Comparison of ENCODE assay signal across 8 mouse cellular contexts in the genomic region with DNA sequence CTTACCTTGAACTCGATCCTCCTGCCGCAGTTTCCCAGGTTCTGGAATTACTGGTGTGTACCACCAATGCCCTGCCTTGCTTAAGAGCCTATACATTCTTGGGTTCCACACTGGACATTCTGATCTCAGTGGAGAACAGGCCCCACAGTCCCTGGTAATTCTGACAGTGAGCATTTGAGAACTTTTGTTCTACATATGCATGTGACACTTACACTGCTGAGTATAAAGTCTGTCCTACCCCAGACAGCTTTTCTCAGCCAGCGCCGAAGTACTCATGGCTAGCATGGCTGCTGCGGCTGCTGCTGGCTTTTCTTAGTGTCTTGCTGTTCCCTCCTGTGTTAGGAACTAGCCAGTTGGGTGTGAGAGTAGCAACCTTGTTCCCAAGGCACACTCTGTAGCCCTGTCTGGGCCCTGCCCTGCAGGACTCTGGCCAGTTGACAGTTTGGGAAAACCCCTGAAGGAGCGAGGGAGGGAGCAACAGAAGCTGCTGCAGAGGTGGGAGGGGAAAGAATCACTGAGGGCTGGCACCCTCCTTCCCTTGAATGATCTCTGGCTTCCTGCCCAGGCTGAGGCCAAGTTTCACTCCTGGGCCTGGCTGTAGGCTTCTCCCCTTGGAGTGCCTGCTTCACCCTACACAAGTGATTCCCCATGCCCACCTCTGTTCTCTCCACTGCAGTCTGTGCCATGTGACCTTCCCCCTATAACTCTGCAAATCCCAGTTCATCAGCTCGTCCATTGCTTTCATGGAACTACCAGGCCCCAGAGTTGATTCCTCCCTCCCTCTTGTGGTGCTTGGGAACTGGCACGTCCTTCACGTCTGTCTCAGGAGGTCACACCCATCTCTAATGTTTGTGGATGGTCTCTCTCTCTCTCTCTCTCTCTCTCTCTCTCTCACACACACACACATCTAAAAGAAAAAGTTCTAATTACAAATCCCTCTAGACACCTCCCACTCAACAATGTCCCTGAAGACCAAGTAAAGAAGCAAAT. TPM values are rescaled to one million over a fixed set of nuclear protein-coding genes. Genes with fewer than 3 reads are reported as not detected.
DNase-seq lines count a peak whose midpoint lies in the region; ATAC-seq and TF ChIP-seq lines count a peak whose summit lies in the region.

No protein-coding gene starts in this region.

- H3K9ac ChIP-seq in hindbrain, embryonic 12.5 days, result no peak overlapping the region
- H3K9ac ChIP-seq in hindbrain, embryonic 16.5 days (ENCODE audit: low read depth, low read length), result no peak overlapping the region
- H3K9ac ChIP-seq in limb, embryonic 14.5 days (ENCODE audit: low read depth, low read length, severe bottlenecking), result peak overlapping the region; percentile 21; the same call in 1 of the 2 replicates

- no peak overlapping the region for H3K4me2 ChIP-seq in hindbrain, embryonic 12.5 days (replicated peaks)
- no peak overlapping the region for H3K4me2 ChIP-seq in hindbrain, embryonic 16.5 days (ENCODE audit: low read length)
- H3K4me2 ChIP-seq in limb, embryonic 14.5 days (replicated peaks; ENCODE audit: low read depth, low read length, severe bottlenecking), result no peak overlapping the region

- H3K9me3 ChIP-seq in hindbrain, embryonic 10.5 days, result no peaks in the 10 kb centered on the region
- H3K9me3 ChIP-seq in hindbrain, embryonic 12.5 days (replicated peaks), result no peaks in the 10 kb centered on the region
- no peaks in the 10 kb centered on the region for H3K9me3 ChIP-seq in hindbrain, embryonic 16.5 days (ENCODE audit: control insufficient read depth, low read length)
- H3K9me3 ChIP-seq in limb, embryonic 14.5 days (ENCODE audit: control insufficient read depth, low read length), result no peaks in the 10 kb centered on the region

- no peak for TF ChIP-seq POLR2A in limb, embryonic 14.5 days (IDR thresholded peaks at IDR 0.05; ENCODE audit: borderline replicate concordance, extremely low read depth, insufficient read depth, insufficient read length)

- no peaks in the 10 kb centered on the region for H3K36me3 ChIP-seq in hindbrain, embryonic 10.5 days
- H3K36me3 ChIP-seq in hindbrain, embryonic 12.5 days, result no peaks in the 10 kb centered on the region
- H3K36me3 ChIP-seq in hindbrain, embryonic 16.5 days (ENCODE audit: control insufficient read depth, insufficient read depth, low read length), result no peaks in the 10 kb centered on the region
- H3K36me3 ChIP-seq in limb, embryonic 14.5 days (ENCODE audit: control insufficient read depth, insufficient read depth, low read length), result no peaks in the 10 kb centered on the region

- H3K4me1 ChIP-seq in hindbrain, embryonic 10.5 days (replicated peaks), result peaks cover 56% of the 10 kb centered on the region
- peaks cover 33% of the 10 kb centered on the region for H3K4me1 ChIP-seq in hindbrain, embryonic 12.5 days
- peaks cover 25% of the 10 kb centered on the region for H3K4me1 ChIP-seq in hindbrain, embryonic 16.5 days (ENCODE audit: control insufficient read depth, insufficient read depth, low read depth, low read length)
- peaks cover 41% of the 10 kb centered on the region for H3K4me1 ChIP-seq in limb, embryonic 14.5 days (ENCODE audit: control insufficient read depth, insufficient read depth, low read length)

- intact Hi-C loops in gastrocnemius, postnatal 14 days (cut with DNase I; ENCODE audit: low total_unique reads), result loop anchor here (5.0 kb wide), 1 partner anchor 41 kb away; no protein-coding TSS in a partner anchor

- DNase-seq in hindbrain, embryonic 10.5 days (ENCODE audit: low spot score), result no peak
- DNase-seq in Muller cell, postnatal 12 days (ENCODE audit: inconsistent ontology term), result peak; percentile 78
- peak; percentile 81 for DNase-seq in gastrocnemius, postnatal 14 days
- DNase-seq in limb, embryonic 14.5 days (ENCODE audit: low spot score), result peak; percentile 50
- peak; percentile 65 for DNase-seq in ovary, postnatal 10 days (ENCODE audit: low spot score)

- no peak overlapping the region for H3K4me3 ChIP-seq in hindbrain, embryonic 10.5 days
- no peak overlapping the region for H3K4me3 ChIP-seq in hindbrain, embryonic 12.5 days
- no peak overlapping the region for H3K4me3 ChIP-seq in hindbrain, embryonic 16.5 days (ENCODE audit: low read length)
- H3K4me3 ChIP-seq in limb, embryonic 14.5 days (replicated peaks; ENCODE audit: low read length), result no peak overlapping the region

- 0 out of 2 replicates have a peak overlapping the region, but pooled peaks have one; percentile 1 for H3K27ac ChIP-seq in hindbrain, embryonic 10.5 days
- H3K27ac ChIP-seq in hindbrain, embryonic 12.5 days, result no peak overlapping the region
- H3K27ac ChIP-seq in hindbrain, embryonic 16.5 days (ENCODE audit: low read depth, low read length), result peak overlapping the region; percentile 23; the same call in 1 of the 2 replicates
- 0 out of 2 replicates have a peak overlapping the region, but pooled peaks have one; percentile 2 for H3K27ac ChIP-seq in limb, embryonic 14.5 days (replicated peaks; ENCODE audit: low read depth, low read length)

- H3K27me3 ChIP-seq in hindbrain, embryonic 10.5 days (ENCODE audit: insufficient read depth, poor library complexity, severe bottlenecking), result no peaks in the 10 kb centered on the region
- no peaks in the 10 kb centered on the region for H3K27me3 ChIP-seq in hindbrain, embryonic 12.5 days
- no peaks in the 10 kb centered on the region for H3K27me3 ChIP-seq in hindbrain, embryonic 16.5 days (replicated peaks; ENCODE audit: control insufficient read depth, insufficient read depth, low read length)
- H3K27me3 ChIP-seq in limb, embryonic 14.5 days (ENCODE audit: control insufficient read depth, insufficient read depth, low read length), result no peaks in the 10 kb centered on the region

- WGBS in hindbrain, embryonic 10.5 days, result 72% methylated on average over 9 of the region's 9 CpGs
- 63% methylated on average over 9 of the region's 9 CpGs for WGBS in hindbrain, embryonic 12.5 days
- WGBS in hindbrain, embryonic 16.5 days, result 61% methylated on average over 9 of the region's 9 CpGs
- WGBS in limb, embryonic 14.5 days, result 56% methylated on average over 9 of the region's 9 CpGs

- ATAC-seq in hindbrain, embryonic 12.5 days (ENCODE audit: low FRiP score), result no peak
- ATAC-seq in hindbrain, embryonic 16.5 days, result peak; percentile 53
- ATAC-seq in limb, embryonic 14.5 days (ENCODE audit: low FRiP score, low read depth), result no peak
- ATAC-seq in frontal cortex, adult (ENCODE audit: low TSS enrichment), result no peak

RNA-seq across cellular contexts. Expression of a gene that starts 49.3 kb away (rescaled TPM):
- 33.8 and 37.1 TPM in 2 replicates for polyA plus RNA-seq in hindbrain, embryonic 10.5 days (2016; fragmentation: Nextera tagmentation; extraction: Ambion mirVana)
- polyA plus RNA-seq in hindbrain, embryonic 12.5 days (2016; fragmentation: Nextera tagmentation; extraction: Ambion mirVana), result 42.8 and 49.1 TPM in 2 replicates
- 10 to 100 TPM; 22.8 to 38.3 TPM for total RNA-seq in gastrocnemius, postnatal 14 days (2021)
- 62.3 and 64.3 TPM in 2 replicates for polyA plus RNA-seq in hindbrain, embryonic 16.5 days (2015; fragmentation: Nextera tagmentation; extraction: Ambion mirVana)
- polyA plus RNA-seq in limb, embryonic 14.5 days (2012; rRNA removed), result 76.0 and 110 TPM in 2 replicates
- 111 and 123 TPM in 2 replicates for polyA plus RNA-seq in limb, embryonic 14.5 days (2014; fragmentation: Nextera tagmentation; extraction: Ambion mirVana)

RNA-seq across cellular contexts. Expression of a gene that starts 59.1 kb away (rescaled TPM):
- 497 and 528 TPM in 2 replicates for polyA plus RNA-seq in hindbrain, embryonic 10.5 days (2016; fragmentation: Nextera tagmentation; extraction: Ambion mirVana)
- polyA plus RNA-seq in hindbrain, embryonic 12.5 days (2016; fragmentation: Nextera tagmentation; extraction: Ambion mirVana), result 382 and 419 TPM in 2 replicates
- total RNA-seq in gastrocnemius, postnatal 14 days (2021), result 100 to 1,000 TPM; 183 to 185 TPM
- polyA plus RNA-seq in hindbrain, embryonic 16.5 days (2015; fragmentation: Nextera tagmentation; extraction: Ambion mirVana), result 383 and 402 TPM in 2 replicates
- polyA plus RNA-seq in limb, embryonic 14.5 days (2012; rRNA removed), result 140 and 167 TPM in 2 replicates
- polyA plus RNA-seq in limb, embryonic 14.5 days (2014; fragmentation: Nextera tagmentation; extraction: Ambion mirVana), result 416 and 425 TPM in 2 replicates
